Mouse (Mus musculus): ENCODE measurements around the gene Fam151a. TPM values are rescaled to one million over a fixed set of nuclear protein-coding genes. Genes with fewer than 3 reads are reported as not detected.
"Not testable (repeated sequence)": the region's sequence is repeated elsewhere in the genome, so short reads cannot be mapped to it uniquely, and the experiment has no call there.

Fam151a gene
- polyA plus RNA-seq, 1 experiment from 2014 or later: not detected

- H3K4me1 ChIP-seq (replicated peaks; ENCODE audit: control insufficient read depth, insufficient read depth, low read length): 0 out of 2 replicates have a peak, but pooled peaks cover 2% of the 10 kb centered on the region
- ATAC-seq (ENCODE audit: low FRiP score) (no peak), DNase-seq (ENCODE audit: low spot score) (no peak)
Observed at GRCm38 (mm10) chr4:106751726-106752125, 18.0 kb downstream of the Fam151a start.

GRCm38 (mm10) chr4:106764166-106764565 lies 30.5 kb downstream of the Fam151a start:
- peaks cover 3% of the 10 kb centered on the region for H3K4me1 ChIP-seq (replicated peaks; ENCODE audit: control insufficient read depth, insufficient read depth, low read length)
- no peaks in the 10 kb centered on the region for H3K27me3 ChIP-seq (ENCODE audit: control insufficient read depth, insufficient read depth, low read length)
- no peak overlapping the region for H3K4me2 ChIP-seq (replicated peaks; ENCODE audit: low read depth, low read length)
- no peak for ATAC-seq (ENCODE audit: low FRiP score)
- WGBS: 71% methylated on average over 7 of the region's 7 CpGs
- DNase-seq (ENCODE audit: low spot score): no peak
- no peaks in the 10 kb centered on the region for H3K9me3 ChIP-seq (ENCODE audit: control insufficient read depth, low read length)
- no peak overlapping the region for H3K4me3 ChIP-seq (ENCODE audit: low read depth, low read length)
- H3K9ac ChIP-seq (ENCODE audit: low read depth, low read length): no peak overlapping the region
- no peaks in the 10 kb centered on the region for H3K36me3 ChIP-seq (ENCODE audit: control insufficient read depth, insufficient read depth, low read length)
- H3K27ac ChIP-seq (ENCODE audit: low read depth, low read length): no peak overlapping the region

More at GRCm38 (mm10) chr4:106751726-106752125, 18.0 kb downstream of the Fam151a start:
- Histone ChIP-seq H3K9me3 (ENCODE audit: control insufficient read depth, low read length) (no peaks in the 10 kb centered on the region), H3K4me3 (ENCODE audit: low read depth, low read length) (no peak overlapping the region), H3K36me3 (ENCODE audit: control insufficient read depth, insufficient read depth, low read length) (no peaks in the 10 kb centered on the region), H3K27ac (ENCODE audit: low read depth, low read length) (no peak overlapping the region), H3K9ac (ENCODE audit: low read depth, low read length) (no peak overlapping the region), H3K4me2 (replicated peaks; ENCODE audit: low read depth, low read length) (no peak overlapping the region), H3K27me3 (ENCODE audit: control insufficient read depth, insufficient read depth, low read length) (no peaks in the 10 kb centered on the region)
- 92% methylated on average over 6 of the region's 6 CpGs for WGBS

GRCm38 (mm10) chr4:106769306-106769705 lies 35.6 kb downstream of the Fam151a start:
- Histone ChIP-seq H3K9ac (ENCODE audit: low read depth, low read length) (no peak overlapping the region), H3K4me3 (ENCODE audit: low read depth, low read length) (no peak overlapping the region), H3K27me3 (ENCODE audit: control insufficient read depth, insufficient read depth, low read length) (no peaks in the 10 kb centered on the region), H3K9me3 (ENCODE audit: control insufficient read depth, low read length) (no peaks in the 10 kb centered on the region), H3K4me2 (replicated peaks; ENCODE audit: low read depth, low read length) (no peak overlapping the region), H3K27ac (ENCODE audit: low read depth, low read length) (no peak overlapping the region), H3K36me3 (ENCODE audit: control insufficient read depth, insufficient read depth, low read length) (no peaks in the 10 kb centered on the region), H3K4me1 (replicated peaks; ENCODE audit: control insufficient read depth, insufficient read depth, low read length) (no peaks in the 10 kb centered on the region)
- DNase-seq (ENCODE audit: low spot score) (no peak), ATAC-seq (ENCODE audit: low FRiP score) (no peak)
- WGBS: 71% methylated on average over 2 of the region's 2 CpGs

GRCm38 (mm10) chr4:106772558-106772957 lies 38.9 kb downstream of the Fam151a start:
- no peak overlapping the region for H3K27ac ChIP-seq (ENCODE audit: low read depth, low read length)
- ATAC-seq (ENCODE audit: low FRiP score) (no peak), DNase-seq (ENCODE audit: low spot score) (no peak)
- H3K27me3 ChIP-seq (ENCODE audit: control insufficient read depth, insufficient read depth, low read length): no peaks in the 10 kb centered on the region
- 83% methylated on average over 1 of the region's 1 CpGs for WGBS
- no peak overlapping the region for H3K4me3 ChIP-seq (ENCODE audit: low read depth, low read length)
- peaks cover 5% of the 10 kb centered on the region; the same call in 1 of the 2 replicates for H3K4me1 ChIP-seq (replicated peaks; ENCODE audit: control insufficient read depth, insufficient read depth, low read length)
- no peak overlapping the region for H3K9ac ChIP-seq (ENCODE audit: low read depth, low read length)
- H3K36me3 ChIP-seq (ENCODE audit: control insufficient read depth, insufficient read depth, low read length): no peaks in the 10 kb centered on the region
- no peak overlapping the region for H3K4me2 ChIP-seq (replicated peaks; ENCODE audit: low read depth, low read length)
- H3K9me3 ChIP-seq (ENCODE audit: control insufficient read depth, low read length): no peaks in the 10 kb centered on the region

GRCm38 (mm10) chr4:106775767-106776166 lies 42.1 kb downstream of the Fam151a start:
- not testable (repeated sequence) for ATAC-seq (ENCODE audit: low FRiP score); H3K27ac ChIP-seq (ENCODE audit: low read depth, low read length); H3K36me3 ChIP-seq (ENCODE audit: control insufficient read depth, insufficient read depth, low read length); H3K9ac ChIP-seq (ENCODE audit: low read depth, low read length); DNase-seq (ENCODE audit: low spot score); H3K27me3 ChIP-seq (ENCODE audit: control insufficient read depth, insufficient read depth, low read length); H3K9me3 ChIP-seq (ENCODE audit: control insufficient read depth, low read length); H3K4me2 ChIP-seq (replicated peaks; ENCODE audit: low read depth, low read length); H3K4me3 ChIP-seq (ENCODE audit: low read depth, low read length)
- WGBS: 94% methylated on average over 6 of the region's 6 CpGs
- H3K4me1 ChIP-seq (replicated peaks; ENCODE audit: control insufficient read depth, insufficient read depth, low read length): peaks cover 19% of the 10 kb centered on the region

GRCm38 (mm10) chr4:106776998-106777397 lies 43.3 kb downstream of the Fam151a start:
- H3K4me1 ChIP-seq (replicated peaks; ENCODE audit: control insufficient read depth, insufficient read depth, low read length): peaks cover 19% of the 10 kb centered on the region
- no peaks in the 10 kb centered on the region for H3K27me3 ChIP-seq (ENCODE audit: control insufficient read depth, insufficient read depth, low read length)
- ATAC-seq (ENCODE audit: low FRiP score) (peak; percentile 55), DNase-seq (ENCODE audit: low spot score) (peak; percentile 74)
- H3K4me3 ChIP-seq (ENCODE audit: low read depth, low read length): no peak overlapping the region
- no peak overlapping the region for H3K4me2 ChIP-seq (replicated peaks; ENCODE audit: low read depth, low read length)
- no peak overlapping the region for H3K9ac ChIP-seq (ENCODE audit: low read depth, low read length)
- H3K9me3 ChIP-seq (ENCODE audit: control insufficient read depth, low read length): no peaks in the 10 kb centered on the region
- H3K27ac ChIP-seq (ENCODE audit: low read depth, low read length): no peak overlapping the region
- 39% methylated on average over 3 of the region's 3 CpGs for WGBS
- H3K36me3 ChIP-seq (ENCODE audit: control insufficient read depth, insufficient read depth, low read length): no peaks in the 10 kb centered on the region

- peaks cover 19% of the 10 kb centered on the region for H3K4me1 ChIP-seq (replicated peaks; ENCODE audit: control insufficient read depth, insufficient read depth, low read length)
- no peak overlapping the region for H3K4me3 ChIP-seq (ENCODE audit: low read depth, low read length)
- H3K36me3 ChIP-seq (ENCODE audit: control insufficient read depth, insufficient read depth, low read length): no peaks in the 10 kb centered on the region
- no peaks in the 10 kb centered on the region for H3K27me3 ChIP-seq (ENCODE audit: control insufficient read depth, insufficient read depth, low read length)
- H3K9ac ChIP-seq (ENCODE audit: low read depth, low read length): no peak overlapping the region
- H3K9me3 ChIP-seq (ENCODE audit: control insufficient read depth, low read length): no peaks in the 10 kb centered on the region
- 39% methylated on average over 5 of the region's 5 CpGs for WGBS
- H3K27ac ChIP-seq (ENCODE audit: low read depth, low read length): peak overlapping the region; percentile 14
- DNase-seq (ENCODE audit: low spot score): peak; percentile 64
- H3K4me2 ChIP-seq (replicated peaks; ENCODE audit: low read depth, low read length): no peak overlapping the region
- ATAC-seq (ENCODE audit: low FRiP score): peak; percentile 40; the same call in 1 of the 2 replicates
Observed at GRCm38 (mm10) chr4:106778116-106778788, 44.6 kb downstream of the Fam151a start.

GRCm38 (mm10) chr4:106780045-106780444 lies 46.4 kb downstream of the Fam151a start:
- no peak overlapping the region for H3K4me3 ChIP-seq (ENCODE audit: low read depth, low read length)
- peaks cover 19% of the 10 kb centered on the region for H3K4me1 ChIP-seq (replicated peaks; ENCODE audit: control insufficient read depth, insufficient read depth, low read length)
- no peaks in the 10 kb centered on the region for H3K9me3 ChIP-seq (ENCODE audit: control insufficient read depth, low read length)
- WGBS: 8% methylated on average over 3 of the region's 3 CpGs
- H3K4me2 ChIP-seq (replicated peaks; ENCODE audit: low read depth, low read length): no peak overlapping the region
- no peaks in the 10 kb centered on the region for H3K36me3 ChIP-seq (ENCODE audit: control insufficient read depth, insufficient read depth, low read length)
- ATAC-seq (ENCODE audit: low FRiP score): peak; percentile 81
- no peak overlapping the region for H3K9ac ChIP-seq (ENCODE audit: low read depth, low read length)
- DNase-seq (ENCODE audit: low spot score): peak; percentile 78
- no peak overlapping the region for H3K27ac ChIP-seq (ENCODE audit: low read depth, low read length)
- H3K27me3 ChIP-seq (ENCODE audit: control insufficient read depth, insufficient read depth, low read length): no peaks in the 10 kb centered on the region

- Histone ChIP-seq H3K27me3 (ENCODE audit: control insufficient read depth, insufficient read depth, low read length) (no peaks in the 10 kb centered on the region), H3K9ac (ENCODE audit: low read depth, low read length) (no peak overlapping the region), H3K27ac (ENCODE audit: low read depth, low read length) (no peak overlapping the region), H3K36me3 (ENCODE audit: control insufficient read depth, insufficient read depth, low read length) (no peaks in the 10 kb centered on the region), H3K4me2 (replicated peaks; ENCODE audit: low read depth, low read length) (no peak overlapping the region), H3K9me3 (ENCODE audit: control insufficient read depth, low read length) (no peaks in the 10 kb centered on the region), H3K4me1 (replicated peaks; ENCODE audit: control insufficient read depth, insufficient read depth, low read length) (peaks cover 28% of the 10 kb centered on the region), H3K4me3 (ENCODE audit: low read depth, low read length) (no peak overlapping the region)
- ATAC-seq (ENCODE audit: low FRiP score) (no peak), DNase-seq (ENCODE audit: low spot score) (no peak)
- WGBS: 75% methylated on average over 10 of the region's 10 CpGs
Observed at GRCm38 (mm10) chr4:106783137-106783536, 49.4 kb downstream of the Fam151a start.
